Mouse (Mus musculus): ENCODE measurements around the gene Auts2.

DNA sequence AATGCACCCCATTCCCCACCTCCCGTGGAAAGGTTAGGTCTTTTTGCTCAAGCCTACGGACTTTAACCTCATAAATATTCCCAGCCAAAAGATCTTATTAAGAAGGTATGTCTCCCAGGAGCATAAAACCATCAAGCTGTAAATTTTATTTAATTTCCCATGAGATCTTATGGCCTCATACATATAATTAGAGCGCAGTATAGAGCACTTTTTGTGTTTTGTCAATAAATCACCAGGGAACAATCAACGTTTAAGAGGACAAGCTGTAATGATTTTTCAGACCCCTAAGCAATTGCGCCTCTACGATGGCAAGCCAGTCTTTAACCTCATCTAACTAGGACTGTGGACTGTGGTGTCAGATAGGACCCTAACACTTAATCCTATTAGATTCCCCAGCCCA lies 820.4 kb downstream of the Auts2 start:
- TF ChIP-seq CTCF (IDR thresholded peaks at IDR 0.05; ENCODE audit: low read depth) (no peak), EP300 (IDR thresholded peaks at IDR 0.05; ENCODE audit: low read depth) (no peak)
